Mouse (Mus musculus): ENCODE measurements around the gene Mbd4. TPM values are rescaled to one million over a fixed set of nuclear protein-coding genes. Genes with fewer than 3 reads are reported as not detected.

Mbd4 gene
- 11.1 and 11.4 TPM in 2 replicates for polyA plus RNA-seq (2015; fragmentation: Nextera tagmentation; extraction: Ambion mirVana)

DNA sequence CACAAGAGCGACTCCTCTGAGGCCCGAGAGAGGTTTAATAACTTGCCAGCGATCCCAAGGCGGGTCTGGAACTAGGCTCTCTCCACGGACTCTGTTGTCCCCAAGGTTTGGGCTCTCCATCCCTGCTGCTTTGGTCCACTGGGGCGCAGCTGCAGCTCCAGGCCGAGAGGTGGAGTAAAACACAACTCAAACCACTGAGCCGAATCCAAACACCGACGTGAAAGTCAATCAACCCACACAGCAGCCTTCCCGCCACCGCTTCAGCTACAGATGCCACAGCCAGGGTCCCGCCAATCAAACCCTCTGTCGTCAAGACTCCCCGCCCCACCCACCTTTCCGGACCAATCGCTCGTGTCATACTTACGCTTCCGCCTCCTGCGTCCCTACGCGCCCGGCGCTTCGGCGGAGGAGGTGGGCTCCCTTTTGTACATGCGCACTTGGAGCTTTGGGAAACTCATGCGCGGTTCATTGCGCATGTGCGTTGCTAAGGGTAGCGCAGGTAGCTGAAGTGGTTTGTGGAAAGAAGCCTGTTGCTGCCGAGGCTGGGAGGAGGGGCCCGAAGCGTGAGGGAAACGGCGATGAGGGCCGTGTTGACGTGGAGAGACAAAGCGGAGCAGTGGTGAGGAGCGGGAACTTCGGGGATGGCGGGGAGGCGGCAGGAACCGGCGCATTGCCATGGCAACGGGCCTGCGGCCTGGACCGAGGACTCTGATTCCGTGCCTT is at the start of gene Mbd4, which contains the start of gene Ift122:
Gene Mbd4 (minus strand): TSS at position 281 of the 723 bp plus-strand sequence.
Gene Ift122 (plus strand): TSS at position 380 of the 723 bp plus-strand sequence.
- peaks cover 9% of the 10 kb centered on the region for H3K4me1 ChIP-seq (ENCODE audit: control insufficient read depth, insufficient read depth, low read depth, low read length)
- peak within 1 kb of the TSS; percentile 59 for H3K4me3 ChIP-seq (ENCODE audit: low read length)
- peak within 1 kb of the TSS; percentile 67 for H3K9ac ChIP-seq (ENCODE audit: low read depth, low read length)
- peak within 1 kb of the TSS; percentile 77 for H3K27ac ChIP-seq (ENCODE audit: low read depth, low read length)
- under 1% methylated on average over 51 of the region's 51 CpGs for WGBS
- H3K36me3 ChIP-seq (ENCODE audit: control insufficient read depth, insufficient read depth, low read length): peaks cover under 1% of the 10 kb centered on the region; the same call in 1 of the 2 replicates
- no peaks in the 10 kb centered on the region for H3K27me3 ChIP-seq (replicated peaks; ENCODE audit: control insufficient read depth, insufficient read depth, low read length)
- no peaks in the 10 kb centered on the region for H3K9me3 ChIP-seq (ENCODE audit: control insufficient read depth, low read length)
- ATAC-seq: peak; percentile 99
- H3K4me2 ChIP-seq (ENCODE audit: low read length): peak within 1 kb of the TSS; percentile 87

DNA sequence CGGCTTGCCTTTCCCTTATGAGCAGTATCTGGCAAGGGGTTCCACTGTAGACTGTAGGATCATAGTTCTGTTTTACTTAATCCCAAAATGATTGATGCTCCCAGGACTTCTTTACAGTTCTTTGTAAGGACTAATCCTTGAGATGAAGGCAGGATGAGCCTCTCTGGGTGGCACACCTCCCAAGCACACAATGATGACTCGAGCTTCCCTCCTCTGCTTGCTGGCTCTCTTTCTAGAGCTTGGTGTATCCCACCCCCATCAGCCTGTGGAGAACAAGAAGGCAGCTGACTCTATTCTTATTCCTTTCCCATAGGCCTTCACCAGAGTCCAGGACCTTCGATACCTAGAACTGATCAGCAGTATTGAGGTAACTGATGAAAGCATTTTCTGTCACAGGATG is 49.4 kb upstream of the Mbd4 start:
- Histone ChIP-seq H3K27ac (ENCODE audit: low read depth, low read length) (no peak overlapping the region), H3K27me3 (replicated peaks; ENCODE audit: control insufficient read depth, insufficient read depth, low read length) (no peaks in the 10 kb centered on the region), H3K4me2 (ENCODE audit: low read length) (no peak overlapping the region), H3K36me3 (ENCODE audit: control insufficient read depth, insufficient read depth, low read length) (peaks cover 5% of the 10 kb centered on the region), H3K9me3 (ENCODE audit: control insufficient read depth, low read length) (no peaks in the 10 kb centered on the region), H3K9ac (ENCODE audit: low read depth, low read length) (no peak overlapping the region; the same call in 1 of the 2 replicates), H3K4me1 (ENCODE audit: control insufficient read depth, insufficient read depth, low read depth, low read length) (peaks cover 2% of the 10 kb centered on the region; the same call in 1 of the 2 replicates), H3K4me3 (ENCODE audit: low read length) (no peak overlapping the region)
- ATAC-seq: no peak
- 82% methylated on average over 3 of the region's 3 CpGs for WGBS

DNA sequence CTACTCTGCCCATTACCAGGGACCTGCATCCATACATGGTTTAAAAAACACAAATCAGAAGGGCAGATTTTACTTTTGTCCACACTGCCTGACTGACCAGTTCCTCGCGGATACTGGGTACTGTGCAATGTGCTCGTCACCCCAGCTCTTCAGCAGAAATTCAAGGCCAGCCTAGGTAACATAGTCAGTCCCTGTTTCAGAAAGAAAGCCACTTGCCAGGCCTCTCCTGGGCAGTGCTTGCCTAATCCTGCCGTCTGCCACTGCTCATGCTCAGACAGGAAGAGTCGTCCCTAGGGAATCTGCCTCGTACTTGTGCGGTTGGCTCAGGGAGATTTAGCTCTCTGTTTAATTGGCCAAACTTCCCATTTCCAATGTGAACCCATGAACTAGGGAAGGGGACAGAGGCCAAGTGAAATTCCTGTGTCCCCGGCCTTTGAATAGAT is 48.3 kb upstream of the Mbd4 start:
- WGBS: 69% methylated on average over 8 of the region's 8 CpGs
- peaks cover 2% of the 10 kb centered on the region; the same call in 1 of the 2 replicates for H3K4me1 ChIP-seq (ENCODE audit: control insufficient read depth, insufficient read depth, low read depth, low read length)
- H3K9ac ChIP-seq (ENCODE audit: low read depth, low read length): no peak overlapping the region
- peaks cover 5% of the 10 kb centered on the region for H3K36me3 ChIP-seq (ENCODE audit: control insufficient read depth, insufficient read depth, low read length)
- 0 out of 2 replicates have a peak, but pooled peaks have one; percentile 38 for ATAC-seq
- H3K27me3 ChIP-seq (replicated peaks; ENCODE audit: control insufficient read depth, insufficient read depth, low read length): no peaks in the 10 kb centered on the region
- H3K9me3 ChIP-seq (ENCODE audit: control insufficient read depth, low read length): no peaks in the 10 kb centered on the region
- no peak overlapping the region for H3K27ac ChIP-seq (ENCODE audit: low read depth, low read length)
- no peak overlapping the region for H3K4me3 ChIP-seq (ENCODE audit: low read length)
- H3K4me2 ChIP-seq (ENCODE audit: low read length): no peak overlapping the region

DNA sequence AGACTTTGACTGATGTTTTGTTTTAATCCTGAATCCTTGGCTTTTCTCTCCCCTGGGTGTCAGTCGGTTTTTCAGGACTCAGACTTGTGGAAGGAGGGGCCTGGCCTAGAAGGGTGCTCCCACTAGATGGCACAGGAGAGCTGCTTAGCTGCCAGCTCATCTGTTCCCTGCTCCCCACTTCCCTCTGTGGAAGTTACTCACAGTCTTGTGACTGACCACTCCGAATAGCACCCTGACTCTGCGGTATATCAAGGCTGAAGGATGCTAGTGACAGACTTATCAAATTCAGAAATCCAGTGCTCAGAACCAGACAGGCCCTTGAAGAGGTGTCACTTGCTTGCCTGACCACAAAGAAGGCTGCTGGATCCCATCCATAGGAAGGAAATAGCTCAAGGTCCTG is 47.9 kb upstream of the Mbd4 start:
- Histone ChIP-seq H3K4me2 (ENCODE audit: low read length) (no peak overlapping the region), H3K4me1 (ENCODE audit: control insufficient read depth, insufficient read depth, low read depth, low read length) (peaks cover 2% of the 10 kb centered on the region; the same call in 1 of the 2 replicates), H3K9me3 (ENCODE audit: control insufficient read depth, low read length) (no peaks in the 10 kb centered on the region), H3K36me3 (ENCODE audit: control insufficient read depth, insufficient read depth, low read length) (peaks cover 5% of the 10 kb centered on the region), H3K27ac (ENCODE audit: low read depth, low read length) (no peak overlapping the region), H3K9ac (ENCODE audit: low read depth, low read length) (no peak overlapping the region), H3K27me3 (replicated peaks; ENCODE audit: control insufficient read depth, insufficient read depth, low read length) (no peaks in the 10 kb centered on the region), H3K4me3 (ENCODE audit: low read length) (no peak overlapping the region)
- peak; percentile 81 for ATAC-seq
- WGBS: 29% methylated on average over 3 of the region's 3 CpGs

DNA sequence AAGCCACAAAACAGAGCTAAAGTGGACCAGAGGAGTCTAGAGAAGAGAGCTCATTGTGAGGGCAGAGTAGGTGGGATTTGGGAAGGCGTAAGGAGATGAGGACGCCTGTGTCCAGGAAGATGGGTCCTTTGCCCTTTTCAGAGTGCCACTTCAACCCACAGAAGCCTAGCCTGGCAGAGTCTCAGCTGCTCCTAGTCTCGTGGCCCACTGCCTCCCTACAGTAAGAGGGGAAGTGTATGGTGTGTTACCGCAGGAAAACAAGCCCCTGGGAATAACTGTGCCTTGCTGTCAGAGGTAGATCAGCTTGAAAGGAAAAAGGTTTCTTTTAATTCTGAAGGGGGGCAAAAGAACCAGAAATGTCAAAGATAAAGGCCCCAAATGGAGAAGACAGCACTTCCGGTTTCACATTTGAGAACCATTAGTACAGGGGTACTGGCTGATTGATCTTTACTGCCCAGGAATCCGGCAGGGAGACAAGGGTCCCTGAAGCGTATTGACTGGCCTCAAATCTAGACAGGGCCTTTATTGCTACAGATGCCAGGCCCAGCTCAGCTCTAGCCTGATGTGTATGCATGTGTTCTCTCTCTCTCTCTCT is 44.9 kb upstream of the Mbd4 start:
- Histone ChIP-seq H3K36me3 (ENCODE audit: control insufficient read depth, insufficient read depth, low read length) (peaks cover 11% of the 10 kb centered on the region), H3K27ac (ENCODE audit: low read depth, low read length) (no peak overlapping the region), H3K9ac (ENCODE audit: low read depth, low read length) (no peak overlapping the region), H3K4me2 (ENCODE audit: low read length) (no peak overlapping the region), H3K4me1 (ENCODE audit: control insufficient read depth, insufficient read depth, low read depth, low read length) (peaks cover 2% of the 10 kb centered on the region; the same call in 1 of the 2 replicates), H3K27me3 (replicated peaks; ENCODE audit: control insufficient read depth, insufficient read depth, low read length) (no peaks in the 10 kb centered on the region), H3K9me3 (ENCODE audit: control insufficient read depth, low read length) (no peaks in the 10 kb centered on the region), H3K4me3 (ENCODE audit: low read length) (no peak overlapping the region)
- WGBS: 88% methylated on average over 7 of the region's 7 CpGs
- no peak for ATAC-seq

DNA sequence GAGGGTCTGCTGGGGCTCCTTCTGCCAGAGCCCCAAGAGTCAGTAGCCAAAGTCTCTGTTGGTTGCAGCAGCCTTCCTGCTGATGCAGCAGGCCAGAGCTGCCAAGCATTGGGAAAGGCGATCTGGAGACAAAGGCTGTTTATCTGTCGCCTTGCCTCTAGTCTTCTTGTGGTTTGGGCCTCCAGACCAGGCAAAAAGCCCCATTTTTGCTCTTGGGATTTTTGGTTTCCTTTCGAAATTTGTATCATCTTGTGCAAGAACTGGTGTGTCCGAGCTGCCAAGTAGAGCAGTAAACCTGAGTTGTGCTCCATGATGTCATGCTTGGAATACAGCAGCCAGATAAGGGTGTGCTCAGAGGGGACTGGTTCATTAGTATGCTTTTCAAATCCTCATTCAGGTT is 43.9 kb upstream of the Mbd4 start:
- Histone ChIP-seq H3K9ac (ENCODE audit: low read depth, low read length) (no peak overlapping the region), H3K27ac (ENCODE audit: low read depth, low read length) (no peak overlapping the region), H3K27me3 (replicated peaks; ENCODE audit: control insufficient read depth, insufficient read depth, low read length) (no peaks in the 10 kb centered on the region), H3K4me2 (ENCODE audit: low read length) (no peak overlapping the region), H3K9me3 (ENCODE audit: control insufficient read depth, low read length) (no peaks in the 10 kb centered on the region), H3K4me3 (ENCODE audit: low read length) (no peak overlapping the region), H3K4me1 (ENCODE audit: control insufficient read depth, insufficient read depth, low read depth, low read length) (peaks cover 7% of the 10 kb centered on the region), H3K36me3 (ENCODE audit: control insufficient read depth, insufficient read depth, low read length) (peaks cover 8% of the 10 kb centered on the region)
- ATAC-seq: no peak
- WGBS: 69% methylated on average over 4 of the region's 4 CpGs

DNA sequence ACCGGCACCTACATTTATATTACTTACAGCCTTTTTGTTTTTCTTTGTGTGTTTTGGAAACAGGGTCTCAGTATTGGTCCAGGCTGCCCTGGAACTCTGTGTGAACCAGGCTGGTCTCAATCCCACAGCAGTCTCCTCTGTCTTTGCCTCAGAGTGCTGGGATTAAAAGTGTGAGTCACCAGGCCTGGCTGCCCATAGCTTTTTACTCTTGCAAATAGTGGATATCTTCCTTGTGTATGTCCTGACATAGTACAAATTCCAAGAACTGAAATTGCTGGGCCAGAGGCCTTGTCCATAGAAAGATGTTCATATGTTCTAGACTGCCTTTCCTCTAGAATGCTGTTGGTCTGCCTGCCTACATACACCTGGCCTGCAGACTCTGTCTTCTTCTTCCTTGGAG is 43.2 kb upstream of the Mbd4 start:
- H3K4me1 ChIP-seq (ENCODE audit: control insufficient read depth, insufficient read depth, low read depth, low read length): peaks cover 12% of the 10 kb centered on the region
- ATAC-seq: no peak
- no peak overlapping the region for H3K4me2 ChIP-seq (ENCODE audit: low read length)
- H3K36me3 ChIP-seq (ENCODE audit: control insufficient read depth, insufficient read depth, low read length): peaks cover 8% of the 10 kb centered on the region
- WGBS: 24% methylated on average over 1 of the region's 1 CpGs
- H3K9me3 ChIP-seq (ENCODE audit: control insufficient read depth, low read length): no peaks in the 10 kb centered on the region
- H3K4me3 ChIP-seq (ENCODE audit: low read length): no peak overlapping the region
- H3K27ac ChIP-seq (ENCODE audit: low read depth, low read length): no peak overlapping the region
- no peaks in the 10 kb centered on the region for H3K27me3 ChIP-seq (replicated peaks; ENCODE audit: control insufficient read depth, insufficient read depth, low read length)
- H3K9ac ChIP-seq (ENCODE audit: low read depth, low read length): no peak overlapping the region

DNA sequence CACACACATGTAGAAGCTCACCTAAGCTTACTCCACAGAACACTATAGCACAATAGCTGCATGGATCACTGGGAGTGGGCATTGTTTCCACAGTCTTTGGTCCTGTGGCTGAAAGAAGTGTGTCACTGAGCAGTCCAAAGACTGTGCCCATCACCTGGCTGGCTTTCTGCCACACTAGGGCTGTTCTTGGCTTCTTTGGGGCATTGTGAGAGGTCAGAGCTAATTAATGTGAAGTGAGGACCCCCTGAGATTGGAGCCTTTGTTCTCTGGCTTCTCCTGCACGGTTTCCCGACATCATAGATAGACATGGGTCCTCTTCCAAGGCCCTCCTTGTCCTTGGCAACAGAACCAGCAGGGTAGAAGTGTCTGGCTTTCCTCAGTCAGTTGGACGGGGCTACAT is 39.2 kb upstream of the Mbd4 start:
- Histone ChIP-seq H3K4me2 (ENCODE audit: low read length) (no peak overlapping the region), H3K27me3 (replicated peaks; ENCODE audit: control insufficient read depth, insufficient read depth, low read length) (no peaks in the 10 kb centered on the region), H3K4me1 (ENCODE audit: control insufficient read depth, insufficient read depth, low read depth, low read length) (peaks cover 21% of the 10 kb centered on the region), H3K27ac (ENCODE audit: low read depth, low read length) (no peak overlapping the region), H3K9me3 (ENCODE audit: control insufficient read depth, low read length) (peaks cover 3% of the 10 kb centered on the region; the same call in 1 of the 2 replicates), H3K4me3 (ENCODE audit: low read length) (no peak overlapping the region), H3K9ac (ENCODE audit: low read depth, low read length) (no peak overlapping the region), H3K36me3 (ENCODE audit: control insufficient read depth, insufficient read depth, low read length) (peaks cover 16% of the 10 kb centered on the region)
- ATAC-seq: no peak
- 44% methylated on average over 3 of the region's 3 CpGs for WGBS

DNA sequence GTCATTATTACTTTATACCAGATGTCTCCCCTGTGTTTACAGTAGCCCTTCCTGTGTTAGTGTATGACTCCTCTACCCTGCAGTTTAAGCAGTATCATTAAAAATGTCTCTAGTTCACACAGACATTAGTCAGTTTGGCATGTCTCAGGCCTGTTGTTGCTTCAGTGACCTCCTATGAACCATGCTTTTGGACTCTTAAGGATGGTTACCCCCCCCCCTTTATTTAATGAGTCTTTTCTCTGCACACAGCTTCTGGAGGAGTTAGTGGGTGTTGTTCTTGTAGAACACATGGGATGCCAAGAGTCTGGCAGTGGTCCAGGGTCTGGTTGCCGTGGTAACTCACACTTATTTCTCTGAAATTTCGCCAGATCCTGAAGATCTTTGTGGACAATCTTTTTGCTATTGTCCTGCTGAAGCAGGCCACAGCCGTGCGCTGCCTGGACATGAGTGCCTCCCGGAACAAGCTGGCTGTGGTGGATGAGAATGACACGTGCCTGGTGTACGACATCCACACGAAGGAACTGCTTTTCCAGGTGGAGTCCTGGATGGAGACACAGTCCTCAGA is 38.4 kb upstream of the Mbd4 start:
- peak overlapping the region; percentile 22; the same call in 1 of the 2 replicates for H3K9ac ChIP-seq (ENCODE audit: low read depth, low read length)
- H3K36me3 ChIP-seq (ENCODE audit: control insufficient read depth, insufficient read depth, low read length): peaks cover 22% of the 10 kb centered on the region
- H3K4me2 ChIP-seq (ENCODE audit: low read length): no peak overlapping the region
- no peaks in the 10 kb centered on the region for H3K27me3 ChIP-seq (replicated peaks; ENCODE audit: control insufficient read depth, insufficient read depth, low read length)
- no peak overlapping the region for H3K4me3 ChIP-seq (ENCODE audit: low read length)
- H3K4me1 ChIP-seq (ENCODE audit: control insufficient read depth, insufficient read depth, low read depth, low read length): peaks cover 21% of the 10 kb centered on the region
- H3K27ac ChIP-seq (ENCODE audit: low read depth, low read length): peak overlapping the region; percentile 39; the same call in 1 of the 2 replicates
- peaks cover 3% of the 10 kb centered on the region; the same call in 1 of the 2 replicates for H3K9me3 ChIP-seq (ENCODE audit: control insufficient read depth, low read length)
- 18% methylated on average over 8 of the region's 8 CpGs for WGBS
- peak; percentile 74 for ATAC-seq

Measured in hindbrain, embryonic 16.5 days (tissue).